Mouse (Mus musculus) retina, adult 2 months (tissue): ENCODE results near the gene Wdr83.
A peak's percentile ranks its signal among the peaks of the same experiment; 100 is the strongest.

Source experiments
- DNase-seq: peaks from one replicate; pipeline ENCODE4 v3.0.0-alpha.2; 2012; ENCODE audit warnings: low read depth, low spot score

Gene Wdr83

GRCm38 (mm10) chr8:85035165-85035727 is 45.9 kb downstream of the Wdr83 start:
- DNase-seq: no peak

- DNase-seq: peak; percentile 61
Measured at GRCm38 (mm10) chr8:85034764-85035163, 46.3 kb downstream of the Wdr83 start.

GRCm38 (mm10) chr8:85033867-85034266 is 47.2 kb downstream of the Wdr83 start:
- no peak for DNase-seq

- no peak for DNase-seq
Measured at GRCm38 (mm10) chr8:85032622-85033311, 48.3 kb downstream of the Wdr83 start.

- DNase-seq: no peak
Measured at GRCm38 (mm10) chr8:85029271-85029670, 51.8 kb downstream of the Wdr83 start.

GRCm38 (mm10) chr8:85027922-85028321 is 53.2 kb downstream of the Wdr83 start:
- DNase-seq: no peak

- DNase-seq: no peak
Measured at GRCm38 (mm10) chr8:85027516-85027855, 53.6 kb downstream of the Wdr83 start.

- peak; percentile 94 for DNase-seq
Measured at GRCm38 (mm10) chr8:85026670-85027515, 54.2 kb downstream of the Wdr83 start, which contains the start of gene Trir. Gene Trir (plus strand): TSS chr8:85026823.

- peak; percentile 86 for DNase-seq
Measured at GRCm38 (mm10) chr8:85025098-85025932, 55.8 kb downstream of the Wdr83 start, which contains the start of gene Asna1. Gene Asna1 (minus strand): TSS chr8:85025281.
